Mouse (Mus musculus) liver, embryonic 13.5 days (tissue): ENCODE results near the gene Spon1. TPM values are rescaled to one million over a fixed set of nuclear protein-coding genes. Genes with fewer than 3 reads are reported as not detected.

ENCODE experiments used
- ATAC-seq: fragments of 200-750 bp; cut with Nextera tagmentation; 2 replicates; pipeline ENCODE4 v1.8.0; 2017; ENCODE audit warnings: low read depth, mild to moderate bottlenecking, moderate number of reproducible peaks, moderate library complexity
- DNase-seq: peaks from one replicate; pipeline ENCODE4 v3.0.0; 2022
- H3K27ac ChIP-seq: fragments of 300-500 bp; sonication (generic); 2 replicates; pipeline ENCODE4 v1.5.1; 2015; ENCODE audit warnings: moderate library complexity, mild to moderate bottlenecking, inconsistent platforms
- H3K27me3 ChIP-seq: fragments of 300-500 bp; sonication (generic); 2 replicates; pipeline ENCODE4 v1.6.1; 2015; ENCODE audit warnings: mild to moderate bottlenecking, inconsistent platforms
- H3K36me3 ChIP-seq: fragments of 300-500 bp; sonication (generic); 2 replicates; pipeline ENCODE4 v1.6.1; 2015; ENCODE audit warnings: mild to moderate bottlenecking, inconsistent platforms
- H3K4me1 ChIP-seq: fragments of 300-500 bp; sonication (generic); replicated peaks from 2 replicates; pipeline ENCODE4 v1.6.1; 2015; ENCODE audit warnings: inconsistent platforms
- H3K4me2 ChIP-seq: fragments of 300-500 bp; sonication (generic); 2 replicates; pipeline ENCODE4 v1.6.1; 2015; ENCODE audit warnings: inconsistent platforms, mild to moderate bottlenecking, moderate library complexity
- H3K4me3 ChIP-seq: fragments of 300-500 bp; sonication (generic); replicated peaks from 2 replicates; pipeline ENCODE4 v1.5.1; 2015; ENCODE audit warnings: mild to moderate bottlenecking, inconsistent platforms
- H3K9ac ChIP-seq: fragments of 300-500 bp; sonication (generic); 2 replicates; pipeline ENCODE4 v1.6.1; 2015; ENCODE audit warnings: mild to moderate bottlenecking, inconsistent platforms
- H3K9me3 ChIP-seq: fragments of 300-500 bp; sonication (generic); replicated peaks from 2 replicates; pipeline ENCODE4 v1.6.1; 2016; ENCODE audit warnings: inconsistent platforms
- WGBS: fragments of 180-500 bp; shearing (Covaris S2); methylation state at CpG from one replicate; pipeline ENCODE4 v1.1.7; 2015; ENCODE audit not compliant: insufficient replicate concordance; 5-methylcytosine and 5-hydroxymethylcytosine counted together
- polyA plus RNA-seq: library from polyadenylated mRNA; unstranded; fragments of >200 nt; fragmentation: Nextera tagmentation; extraction: Ambion mirVana; gene quantifications from 2 replicates; pipeline ENCODE4 v1.2.1, GENCODE M21; 2015

Spon1 gene
- 0.95 and 1.1 TPM in 2 replicates for polyA plus RNA-seq

DNA sequence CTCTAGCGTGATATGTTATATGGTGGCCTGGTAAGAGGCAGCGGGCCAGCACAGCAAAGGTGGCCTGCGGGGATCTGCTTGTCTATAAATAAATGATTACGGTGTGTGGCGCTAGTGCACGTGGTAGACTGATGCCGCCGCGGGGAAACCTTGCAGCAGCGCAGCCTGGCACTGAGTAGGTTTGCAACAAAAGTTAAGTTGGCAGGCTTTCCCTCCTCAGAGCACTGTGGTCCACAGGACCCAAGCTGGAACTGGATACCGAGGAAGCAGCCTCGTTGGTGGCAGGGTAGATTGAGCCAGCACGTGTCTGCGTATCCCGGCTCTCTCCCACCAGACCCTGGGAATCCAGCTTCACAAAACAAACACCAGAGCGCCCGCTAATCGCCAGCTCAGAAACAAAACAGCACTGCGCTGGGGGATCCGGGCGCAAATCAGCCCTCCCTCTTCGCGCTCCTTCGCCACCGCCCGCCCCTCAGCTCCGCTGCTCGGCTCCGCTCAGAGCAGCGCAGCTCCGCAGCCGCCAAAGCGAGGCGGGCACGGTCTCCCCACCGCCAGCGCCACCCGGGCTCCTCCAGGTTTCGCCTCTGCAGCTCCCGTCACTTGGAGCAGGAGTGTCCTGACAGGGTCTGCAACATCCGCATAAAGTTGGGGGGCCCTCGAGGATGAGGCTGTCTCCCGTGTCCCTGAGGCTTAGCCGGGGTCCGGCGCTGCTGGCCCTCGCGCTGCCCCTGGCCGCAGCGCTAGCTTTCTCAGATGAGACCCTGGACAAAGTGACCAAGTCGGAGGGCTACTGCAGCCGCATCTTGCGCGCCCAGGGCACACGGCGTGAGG, at the start of gene Spon1:
Gene Spon1, plus strand, starts transcription at position 332 of the 831 bp plus-strand sequence.
- DNase-seq (no peak), ATAC-seq (no peak)
- 3% methylated on average over 56 of the region's 56 CpGs for WGBS
- Histone ChIP-seq H3K9ac (no peak within 1 kb of the TSS), H3K4me1 (no peaks in the 10 kb centered on the region), H3K36me3 (no peaks in the 10 kb centered on the region), H3K4me3 (peak within 1 kb of the TSS; percentile 36), H3K4me2 (peak within 1 kb of the TSS; percentile 52), H3K27ac (no peak within 1 kb of the TSS), H3K27me3 (peaks cover 50% of the 10 kb centered on the region), H3K9me3 (no peaks in the 10 kb centered on the region)

DNA sequence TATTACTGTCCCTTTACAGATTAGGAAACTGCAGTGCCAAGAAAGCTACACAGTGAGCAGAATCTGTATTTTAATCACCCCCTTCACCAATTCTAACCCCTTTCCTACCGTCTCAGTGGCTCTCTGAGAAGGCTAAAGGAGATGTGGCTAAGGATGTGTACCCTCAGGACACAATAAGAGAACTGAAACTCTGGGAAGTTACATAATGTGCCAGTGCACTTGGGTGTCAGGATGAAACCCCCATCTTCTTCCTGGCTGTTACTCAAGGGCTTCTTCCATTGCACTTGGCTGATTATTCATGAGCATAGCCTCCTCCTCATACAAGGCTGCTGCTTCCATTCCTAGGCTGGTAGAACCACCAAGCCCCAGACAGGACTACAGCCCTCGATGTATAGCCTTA, 43.8 kb upstream of the Spon1 start:
- Histone ChIP-seq H3K4me3 (no peak overlapping the region), H3K9ac (no peak overlapping the region), H3K9me3 (no peaks in the 10 kb centered on the region), H3K4me1 (no peaks in the 10 kb centered on the region), H3K27me3 (no peaks in the 10 kb centered on the region), H3K27ac (no peak overlapping the region), H3K36me3 (no peaks in the 10 kb centered on the region), H3K4me2 (no peak overlapping the region)
- ATAC-seq (no peak), DNase-seq (no peak)
- WGBS, result 41% methylated on average over 2 of the region's 2 CpGs

DNA sequence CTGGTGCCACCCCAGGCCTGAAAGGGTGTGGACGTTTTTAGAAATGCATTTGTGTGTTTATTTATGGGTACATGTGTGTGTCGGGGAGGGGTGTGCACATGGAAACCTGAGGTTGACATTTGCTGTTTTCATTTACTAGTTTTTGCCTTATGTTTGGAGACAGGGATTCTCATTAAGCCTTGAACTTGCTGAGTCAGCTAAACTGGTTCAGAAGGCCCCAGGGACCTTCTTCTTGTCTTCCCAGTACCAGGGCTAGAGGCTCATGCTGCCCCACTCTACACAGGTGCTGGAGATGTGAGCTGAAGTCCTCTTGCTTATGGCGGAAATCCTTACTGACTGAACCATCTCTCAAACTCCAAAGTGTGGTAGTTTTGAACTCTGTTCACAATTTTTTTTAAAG, 41.9 kb upstream of the Spon1 start:
- H3K9me3 ChIP-seq, result no peaks in the 10 kb centered on the region
- ATAC-seq, result no peak
- WGBS, result 51% methylated on average over 3 of the region's 3 CpGs

DNA sequence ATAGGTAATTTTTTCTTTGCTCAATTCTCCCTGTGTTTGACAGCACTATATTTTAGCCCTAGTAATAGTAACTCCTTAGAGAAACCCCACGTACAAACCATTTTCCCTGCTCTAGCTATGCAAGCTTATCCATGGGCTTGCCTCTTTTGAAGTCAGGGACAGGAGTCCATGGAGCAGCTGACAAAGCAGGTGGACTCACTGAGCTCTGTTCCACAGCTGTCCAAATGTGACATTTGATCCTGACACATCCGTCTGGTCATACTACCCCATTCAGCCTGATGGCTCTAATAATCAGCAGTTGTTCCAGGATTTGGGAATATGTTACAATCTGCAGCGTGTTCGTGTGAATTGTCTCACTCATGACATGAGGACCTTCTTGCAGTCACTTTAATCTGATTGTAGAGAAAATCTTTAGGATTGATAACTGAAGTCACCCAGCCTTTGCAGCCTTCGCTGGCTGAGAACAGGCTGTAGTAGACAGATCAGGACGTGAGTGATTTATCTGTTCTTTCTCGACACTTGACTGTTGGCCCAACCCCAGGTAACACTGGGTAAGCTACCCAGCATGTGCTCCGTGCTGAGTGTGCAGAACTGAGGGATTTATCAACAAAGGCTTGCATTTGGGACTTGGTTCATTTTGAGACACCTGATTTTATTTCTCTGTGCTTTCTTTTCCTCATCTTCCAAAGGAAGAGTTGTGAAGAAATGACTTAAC, 37.6 kb upstream of the Spon1 start:
- ATAC-seq (no peak), DNase-seq (no peak)
- Histone ChIP-seq H3K4me1 (no peaks in the 10 kb centered on the region), H3K9ac (no peak overlapping the region), H3K27me3 (no peaks in the 10 kb centered on the region), H3K4me2 (no peak overlapping the region), H3K4me3 (no peak overlapping the region), H3K27ac (no peak overlapping the region), H3K36me3 (no peaks in the 10 kb centered on the region), H3K9me3 (no peaks in the 10 kb centered on the region)
- WGBS, result 59% methylated on average over 8 of the region's 8 CpGs

More for the DNA sequence above, 41.9 kb upstream of the Spon1 start:
- DNase-seq, result no peak
- Histone ChIP-seq H3K27me3 (no peaks in the 10 kb centered on the region), H3K9ac (no peak overlapping the region), H3K4me2 (no peak overlapping the region), H3K36me3 (no peaks in the 10 kb centered on the region), H3K27ac (no peak overlapping the region), H3K4me1 (no peaks in the 10 kb centered on the region), H3K4me3 (no peak overlapping the region)

DNA sequence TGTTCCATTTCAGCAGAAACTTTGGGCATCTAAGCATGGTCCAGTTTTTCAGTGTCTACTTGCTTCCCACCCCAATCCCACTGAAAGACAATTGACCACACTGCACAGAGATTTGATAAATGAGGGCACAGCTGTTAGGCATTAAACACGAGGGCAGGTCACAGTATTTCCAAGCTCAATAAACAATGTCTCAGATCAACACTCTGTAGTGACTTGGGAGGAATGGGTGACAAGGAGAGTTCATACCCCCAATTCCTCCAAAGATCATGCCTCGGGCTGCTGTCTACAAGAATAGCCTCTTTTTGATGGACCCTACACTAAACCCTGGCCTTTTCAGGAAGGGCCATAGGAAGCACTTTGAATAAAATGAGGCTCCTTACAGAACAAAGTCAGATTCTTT, 36.9 kb upstream of the Spon1 start:
- no peak for DNase-seq
- H3K4me3 ChIP-seq, result no peak overlapping the region
- no peaks in the 10 kb centered on the region for H3K9me3 ChIP-seq
- no peak overlapping the region for H3K4me2 ChIP-seq
- H3K27me3 ChIP-seq, result no peaks in the 10 kb centered on the region
- H3K36me3 ChIP-seq, result no peaks in the 10 kb centered on the region
- WGBS, result 37% methylated on average over 2 of the region's 2 CpGs
- ATAC-seq, result no peak
- H3K9ac ChIP-seq, result no peak overlapping the region
- H3K27ac ChIP-seq, result no peak overlapping the region
- no peaks in the 10 kb centered on the region for H3K4me1 ChIP-seq

DNA sequence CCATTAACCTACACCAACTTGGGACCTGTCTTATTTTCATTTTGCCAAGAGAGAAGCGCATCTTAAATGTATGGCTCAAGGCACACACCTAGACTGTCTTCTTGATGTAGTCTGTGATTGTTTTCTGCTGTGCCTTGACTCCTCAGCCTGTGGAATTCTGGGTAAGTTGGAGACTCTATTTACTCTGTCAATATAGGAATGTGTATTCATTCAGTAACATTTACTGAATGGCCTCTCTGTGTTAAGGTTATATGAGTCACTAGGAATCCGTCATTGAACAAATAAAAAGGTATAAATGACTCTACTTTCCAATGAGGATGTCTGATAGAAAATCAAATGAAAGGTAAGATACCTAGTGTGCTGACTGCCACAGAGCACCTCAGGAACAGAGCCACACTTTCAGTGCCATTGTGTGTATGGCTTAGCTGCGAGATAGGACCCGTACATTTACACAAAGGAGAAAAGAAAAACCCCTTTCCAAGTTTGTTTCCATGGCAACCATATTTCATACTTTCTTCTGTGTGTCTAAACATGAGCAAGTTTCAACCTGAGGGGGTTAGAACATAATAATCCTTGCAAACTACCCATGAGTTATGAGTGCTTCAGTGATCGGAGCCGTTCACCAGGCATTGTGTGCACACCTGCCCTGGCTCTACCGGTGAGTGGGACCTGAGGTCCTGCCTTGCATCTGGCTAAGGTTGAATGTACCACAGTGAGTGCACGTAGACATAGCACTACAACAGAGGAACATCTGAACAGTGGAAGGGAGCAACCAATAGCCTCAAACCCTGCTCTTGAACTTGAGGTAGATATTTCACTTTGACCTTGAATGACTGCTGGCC, 35.2 kb upstream of the Spon1 start:
- H3K9ac ChIP-seq, result no peak overlapping the region
- no peaks in the 10 kb centered on the region for H3K4me1 ChIP-seq
- no peaks in the 10 kb centered on the region for H3K36me3 ChIP-seq
- DNase-seq, result no peak
- H3K9me3 ChIP-seq, result no peaks in the 10 kb centered on the region
- no peak overlapping the region for H3K27ac ChIP-seq
- WGBS, result 69% methylated on average over 8 of the region's 8 CpGs
- no peak overlapping the region for H3K4me2 ChIP-seq
- no peak for ATAC-seq
- H3K4me3 ChIP-seq, result no peak overlapping the region
- H3K27me3 ChIP-seq, result no peaks in the 10 kb centered on the region

DNA sequence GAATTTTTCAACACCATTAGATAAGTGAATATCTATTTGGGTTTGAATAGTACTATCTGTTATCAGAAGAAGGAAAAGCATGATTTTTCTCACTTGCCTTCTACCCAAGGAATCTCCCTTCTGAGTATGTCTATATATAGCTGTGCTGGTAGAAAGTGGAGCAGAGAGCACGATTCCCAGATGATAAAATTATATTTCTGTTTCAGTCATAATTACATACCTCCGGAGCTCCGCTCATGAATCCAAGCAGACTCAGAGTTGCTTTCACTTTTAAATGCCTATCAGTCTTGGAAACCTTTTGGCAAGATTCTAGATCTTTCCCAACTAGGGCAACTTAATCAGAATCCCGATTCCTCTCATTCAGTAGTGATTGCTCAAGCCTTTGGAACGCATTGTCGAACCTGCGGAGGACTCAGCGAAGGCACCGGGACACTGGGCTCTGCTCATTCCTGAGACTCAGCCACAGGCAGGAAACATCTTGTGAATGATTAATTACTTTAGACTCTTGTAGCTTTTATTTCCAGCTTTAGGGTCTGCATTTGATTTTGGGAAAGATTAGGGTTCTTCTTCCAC, 27.9 kb upstream of the Spon1 start:
- WGBS, result 68% methylated on average over 9 of the region's 9 CpGs
- no peak overlapping the region for H3K4me2 ChIP-seq

DNA sequence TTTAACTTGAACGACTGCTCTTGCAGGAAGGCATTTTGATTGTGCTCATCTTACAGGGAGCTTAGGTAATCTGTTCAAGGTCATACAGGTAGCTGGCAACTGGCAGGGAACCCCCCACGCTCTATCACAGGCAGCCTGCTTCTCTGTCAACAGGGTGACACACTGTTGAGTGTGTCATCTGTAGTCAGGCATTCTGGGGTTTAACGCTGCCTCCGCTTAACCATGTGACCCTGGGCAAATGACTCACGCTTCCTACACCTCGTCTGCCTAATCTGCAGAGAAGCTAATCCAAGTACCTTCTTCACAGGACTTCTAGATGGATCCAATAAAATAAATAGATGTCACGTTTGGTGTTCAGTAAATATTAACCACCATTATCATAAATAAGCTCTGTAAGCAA, 26.6 kb upstream of the Spon1 start:
- H3K27ac ChIP-seq, result no peak overlapping the region
- WGBS, result 42% methylated on average over 7 of the region's 7 CpGs
- DNase-seq (no peak), ATAC-seq (no peak)
- H3K27me3 ChIP-seq, result no peaks in the 10 kb centered on the region
- H3K9ac ChIP-seq, result no peak overlapping the region
- no peak overlapping the region for H3K4me3 ChIP-seq
- H3K4me2 ChIP-seq, result no peak overlapping the region
- H3K9me3 ChIP-seq, result no peaks in the 10 kb centered on the region
- H3K4me1 ChIP-seq, result no peaks in the 10 kb centered on the region
- no peaks in the 10 kb centered on the region for H3K36me3 ChIP-seq

More for the DNA sequence above, 27.9 kb upstream of the Spon1 start:
- no peak overlapping the region for H3K4me3 ChIP-seq
- H3K27ac ChIP-seq, result no peak overlapping the region
- H3K9ac ChIP-seq, result no peak overlapping the region
- no peaks in the 10 kb centered on the region for H3K4me1 ChIP-seq
- DNase-seq (no peak), ATAC-seq (no peak)
- H3K27me3 ChIP-seq, result no peaks in the 10 kb centered on the region
- no peaks in the 10 kb centered on the region for H3K9me3 ChIP-seq
- no peaks in the 10 kb centered on the region for H3K36me3 ChIP-seq

DNA sequence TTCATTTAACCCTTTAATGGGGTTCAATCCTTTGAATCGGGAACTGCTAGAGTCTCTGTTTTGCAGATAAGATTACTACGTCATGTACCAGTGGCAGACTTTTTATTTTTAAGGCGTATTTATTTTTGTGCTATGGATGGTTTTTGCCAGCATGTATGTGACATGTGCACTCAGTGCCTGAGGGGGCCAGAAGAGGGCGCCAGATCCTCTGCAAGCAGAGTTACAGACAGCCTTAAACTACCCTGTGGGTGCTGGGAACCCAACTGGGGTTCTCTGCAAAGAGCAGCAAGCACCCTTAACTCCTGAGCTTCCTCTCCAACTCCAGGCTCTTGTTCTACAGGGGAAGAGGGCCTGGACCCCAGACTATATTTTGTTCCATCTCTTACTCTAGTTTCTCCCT, 23.2 kb upstream of the Spon1 start:
- no peak overlapping the region for H3K4me3 ChIP-seq
- H3K27ac ChIP-seq, result no peak overlapping the region
- H3K4me2 ChIP-seq, result no peak overlapping the region
- no peaks in the 10 kb centered on the region for H3K9me3 ChIP-seq
- H3K9ac ChIP-seq, result no peak overlapping the region
- H3K27me3 ChIP-seq, result no peaks in the 10 kb centered on the region
- WGBS, result 70% methylated on average over 4 of the region's 4 CpGs
- DNase-seq, result no peak
- H3K4me1 ChIP-seq, result no peaks in the 10 kb centered on the region
- H3K36me3 ChIP-seq, result no peaks in the 10 kb centered on the region
- ATAC-seq, result no peak

DNA sequence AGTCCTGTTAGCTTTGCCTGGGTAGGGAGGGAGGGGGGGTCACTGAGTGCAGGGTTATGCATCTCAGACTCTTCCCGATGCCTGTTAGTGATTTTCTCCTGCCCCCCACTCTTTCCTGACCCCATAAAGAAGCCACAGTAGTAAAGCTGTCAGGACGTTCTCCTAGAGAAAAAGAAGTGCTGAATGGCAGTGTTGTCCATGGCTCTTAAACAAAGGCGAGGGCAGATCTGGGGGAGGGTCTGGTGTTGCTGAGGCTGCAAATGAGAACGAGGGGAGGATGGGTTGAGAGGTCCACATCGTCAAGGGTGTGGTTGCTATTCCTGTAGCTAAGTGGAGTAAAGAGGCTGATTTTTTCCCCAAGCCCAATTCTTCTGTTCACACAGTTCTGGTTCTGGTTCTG, 21.8 kb upstream of the Spon1 start:
- Histone ChIP-seq H3K9me3 (no peaks in the 10 kb centered on the region), H3K27ac (no peak overlapping the region), H3K4me3 (no peak overlapping the region), H3K27me3 (no peaks in the 10 kb centered on the region), H3K4me1 (no peaks in the 10 kb centered on the region), H3K9ac (no peak overlapping the region), H3K36me3 (no peaks in the 10 kb centered on the region), H3K4me2 (no peak overlapping the region)
- ATAC-seq (no peak), DNase-seq (no peak)
- WGBS, result 35% methylated on average over 5 of the region's 5 CpGs

DNA sequence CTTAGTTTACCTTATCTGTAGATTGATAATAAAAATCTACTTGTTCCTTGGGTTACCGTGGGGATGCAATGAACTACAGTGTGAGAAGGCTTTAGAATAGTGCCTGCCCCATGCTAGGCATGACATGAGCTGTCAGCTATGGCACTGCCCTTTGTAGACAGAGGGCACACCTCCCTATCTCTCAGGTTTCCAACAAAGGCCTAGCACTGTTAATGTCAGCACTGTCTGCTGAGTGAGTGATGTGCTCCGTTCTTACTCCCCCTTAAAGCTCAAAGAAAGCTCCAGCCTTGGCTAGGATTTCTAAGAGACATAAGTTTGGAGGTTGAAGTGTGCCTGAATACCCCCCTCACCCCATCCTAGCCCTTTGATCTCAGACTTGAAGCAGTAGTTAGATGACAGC, 9.2 kb upstream of the Spon1 start:
- Histone ChIP-seq H3K27me3 (no peaks in the 10 kb centered on the region), H3K4me1 (no peaks in the 10 kb centered on the region), H3K4me3 (no peak overlapping the region), H3K27ac (no peak overlapping the region), H3K36me3 (no peaks in the 10 kb centered on the region), H3K4me2 (no peak overlapping the region), H3K9me3 (no peaks in the 10 kb centered on the region), H3K9ac (no peak overlapping the region)
- WGBS, result 56% methylated on average over 2 of the region's 2 CpGs
- no peak for DNase-seq
- no peak for ATAC-seq
